Comparison of ENCODE assay signal across 20 mouse cellular contexts in genomic region chr7:100448530-100448929, GRCm38 (mm10). TPM values are rescaled to one million over a fixed set of nuclear protein-coding genes. Genes with fewer than 3 reads are reported as not detected.
DNase-seq lines count a peak whose midpoint lies in the region; ATAC-seq and TF ChIP-seq lines count a peak whose summit lies in the region.
"Had no signal": no experiment of that assay in that cellular context is flagged by ENCODE, and none has a peak within 500 bp of the region (broad histone marks: within the 10 kb centered on the region; RNA-seq: fewer than 3 reads in every experiment).

No protein-coding gene starts in this region.

- 90% methylated on average over 12 of the region's 12 CpGs for WGBS in spleen, adult 2 months
- WGBS in midbrain, embryonic 16.5 days: 92% methylated on average over 12 of the region's 12 CpGs

- TF ChIP-seq CTCF in spleen, adult 2 months (IDR thresholded peaks at IDR 0.05; ENCODE audit: extremely low read depth, insufficient read depth, insufficient read length, insufficient replicate concordance): no peak
- TF ChIP-seq CTCF in MEL (IDR thresholded peaks at IDR 0.05 in 2 of 3, conservative IDR thresholded peaks at IDR 0.05 in 1 of 3; ENCODE audit: control insufficient read depth in 1 of 3, insufficient read depth in 1 of 3, low read depth in 2 of 3, low read length in 3 of 3, poor library complexity in 1 of 3, severe bottlenecking in 1 of 3): no peak

- DNase-seq in spleen, adult 2 months (ENCODE audit: low read depth in 1 of 2, low spot score in 2 of 2): no peak
- DNase-seq in spleen, adult 12 weeks (ENCODE audit: low spot score): no peak
- DNase-seq in MEL (ENCODE audit: low read depth, low spot score): no peak
- no peak for DNase-seq in testis, postnatal 14 days (ENCODE audit: low spot score)
- DNase-seq in right cerebral cortex, postnatal 10 days (ENCODE audit: low spot score in 2 of 2): no peak
- DNase-seq: adrenal gland, postnatal 14 days; cerebellum, adult 11-12 months; cerebellum, adult 9-10 months; cerebellum, postnatal 36 days; gastrocnemius, postnatal 10 days; heart, adult 2 months had no signal

- H3K4me2 ChIP-seq in midbrain, embryonic 16.5 days (ENCODE audit: low read length): no peak overlapping the region
- H3K4me2 ChIP-seq: embryonic facial prominence, embryonic 13.5 days; forebrain, embryonic 12.5 days; heart, embryonic 12.5 days; hindbrain, embryonic 15.5 days had no signal

- TF ChIP-seq EP300 in MEL (IDR thresholded peaks at IDR 0.05; ENCODE audit: low read depth in 1 of 2, low read length in 2 of 2): no peak

- H3K36me3 ChIP-seq in spleen, adult 2 months (ENCODE audit: control insufficient read depth, insufficient read depth, low read length): peaks cover 28% of the 10 kb centered on the region
- peaks cover 0 to 16% of the 10 kb centered on the region in 2 experiments; a peak in 3 of 4 replicates for H3K36me3 ChIP-seq in MEL (ENCODE audit: control insufficient read depth in 1 of 2, insufficient read depth in 2 of 2, low read length in 2 of 2)
- peaks cover 24% of the 10 kb centered on the region for H3K36me3 ChIP-seq in midbrain, embryonic 16.5 days (ENCODE audit: control insufficient read depth, insufficient read depth, low read length)

- no peaks in the 10 kb centered on the region for H3K79me2 ChIP-seq in MEL (ENCODE audit: control insufficient read depth, insufficient read depth, low read length, poor library complexity)

- H3K4me3 ChIP-seq in spleen, adult 2 months (ENCODE audit: extremely low read depth, insufficient read depth, insufficient read length): no peak overlapping the region
- no peak overlapping the region for H3K4me3 ChIP-seq in MEL (ENCODE audit: control insufficient read depth in 1 of 2, insufficient read depth in 1 of 2, low read depth in 2 of 2, low read length in 2 of 2)
- H3K4me3 ChIP-seq in midbrain, embryonic 16.5 days (ENCODE audit: low read depth, low read length): no peak overlapping the region
- H3K4me3 ChIP-seq: embryonic facial prominence, embryonic 13.5 days; forebrain, embryonic 12.5 days; heart, adult 2 months; heart, embryonic 12.5 days; hindbrain, embryonic 10.5 days; hindbrain, embryonic 15.5 days had no signal

- H3K9ac ChIP-seq in MEL (ENCODE audit: control insufficient read depth, low read depth, low read length, poor library complexity, severe bottlenecking): no peak overlapping the region
- no peak overlapping the region for H3K9ac ChIP-seq in midbrain, embryonic 16.5 days (ENCODE audit: low read depth, low read length)
- H3K9ac ChIP-seq: embryonic facial prominence, embryonic 13.5 days; forebrain, embryonic 12.5 days; heart, embryonic 12.5 days; hindbrain, embryonic 15.5 days had no signal

- TF ChIP-seq POLR2A in spleen, adult 2 months (IDR thresholded peaks at IDR 0.05; ENCODE audit: low read depth, low read length): no peak
- TF ChIP-seq POLR2A in MEL (IDR thresholded peaks at IDR 0.05; ENCODE audit: control insufficient read depth in 1 of 2, insufficient read depth in 1 of 2, low read depth in 1 of 2, low read length in 2 of 2, poor library complexity in 1 of 2): no peak

- H3K27ac ChIP-seq in spleen, adult 2 months (ENCODE audit: insufficient read depth, low read length): peak overlapping the region; percentile 50; the same call in 1 of the 2 replicates
- H3K27ac ChIP-seq in MEL (ENCODE audit: control insufficient read depth, low read depth, low read length): peak overlapping the region; percentile 51
- H3K27ac ChIP-seq in midbrain, embryonic 16.5 days (ENCODE audit: low read length): no peak overlapping the region
- H3K27ac ChIP-seq: embryonic facial prominence, embryonic 13.5 days; forebrain, embryonic 12.5 days; heart, adult 2 months; hindbrain, embryonic 10.5 days; hindbrain, embryonic 15.5 days had no signal

- peak; percentile 27 for ATAC-seq in inflammation-experienced regulatory T-cells, adult 6 months
- no peak for ATAC-seq in midbrain, embryonic 16.5 days
- ATAC-seq: forebrain, embryonic 16.5 days had no signal

- H3K9me3 ChIP-seq in MEL (replicated peaks; ENCODE audit: insufficient read depth, low read length): no peaks in the 10 kb centered on the region
- no peaks in the 10 kb centered on the region for H3K9me3 ChIP-seq in midbrain, embryonic 16.5 days (replicated peaks; ENCODE audit: control insufficient read depth, low read length, poor library complexity, severe bottlenecking)
- H3K9me3 ChIP-seq: embryonic facial prominence, embryonic 13.5 days; forebrain, embryonic 12.5 days; heart, embryonic 12.5 days; hindbrain, embryonic 10.5 days; hindbrain, embryonic 15.5 days had no signal

- TF ChIP-seq RAD21 in MEL (IDR thresholded peaks at IDR 0.05; ENCODE audit: low read depth, low read length): no peak

- no peaks in the 10 kb centered on the region for H3K27me3 ChIP-seq in spleen, adult 2 months (ENCODE audit: control insufficient read depth, insufficient read depth, low read length)
- no peaks in the 10 kb centered on the region for H3K27me3 ChIP-seq in MEL (ENCODE audit: control insufficient read depth in 1 of 2, insufficient read depth in 2 of 2, low read length in 2 of 2)
- H3K27me3 ChIP-seq in midbrain, embryonic 16.5 days (ENCODE audit: control insufficient read depth, insufficient read depth, low read depth, low read length): no peaks in the 10 kb centered on the region
- H3K27me3 ChIP-seq: embryonic facial prominence, embryonic 13.5 days; forebrain, embryonic 12.5 days; heart, embryonic 12.5 days; hindbrain, embryonic 15.5 days had no signal

- no peaks in the 10 kb centered on the region for H3K4me1 ChIP-seq in spleen, adult 2 months (ENCODE audit: control insufficient read depth, insufficient read depth, insufficient read length)
- peaks cover 10 to 18% of the 10 kb centered on the region in 2 experiments; a peak in 3 of 4 replicates for H3K4me1 ChIP-seq in MEL (ENCODE audit: control insufficient read depth in 1 of 2, insufficient read depth in 2 of 2, low read length in 2 of 2)
- no peaks in the 10 kb centered on the region for H3K4me1 ChIP-seq in midbrain, embryonic 16.5 days (ENCODE audit: control insufficient read depth, insufficient read depth, low read length)
- H3K4me1 ChIP-seq: embryonic facial prominence, embryonic 13.5 days; forebrain, embryonic 12.5 days; heart, embryonic 12.5 days; hindbrain, embryonic 10.5 days; hindbrain, embryonic 15.5 days had no signal

TF ChIP-seq in MEL, 35 proteins besides CTCF, POLR2A, EP300 and RAD21:
- TF ChIP-seq GABPA (IDR thresholded peaks at IDR 0.05; ENCODE audit: low read depth, low read length) (no peak), TAL1 (IDR thresholded peaks at IDR 0.05; ENCODE audit: low read length) (no peak), MXI1 (IDR thresholded peaks at IDR 0.05; ENCODE audit: low read depth, low read length) (no peak), USF1 (IDR thresholded peaks at IDR 0.05; ENCODE audit: low read depth, low read length) (no peak), ZC3H11A (IDR thresholded peaks at IDR 0.05; ENCODE audit: low read depth, low read length) (no peak), NELFE (IDR thresholded peaks at IDR 0.05; ENCODE audit: low read depth, low read length) (no peak), BHLHE40 (IDR thresholded peaks at IDR 0.05; ENCODE audit: borderline replicate concordance, low read depth, low read length) (no peak), MYC (IDR thresholded peaks at IDR 0.05; ENCODE audit: low read depth, low read length) (no peak), CHD1 (IDR thresholded peaks at IDR 0.05; ENCODE audit: low read depth, low read length) (no peak), GATA1 (IDR thresholded peaks at IDR 0.05; ENCODE audit: low read depth, low read length) (no peak), JUND (IDR thresholded peaks at IDR 0.05; ENCODE audit: low read depth, low read length) (no peak), KAT2A (conservative IDR thresholded peaks at IDR 0.05; ENCODE audit: low read depth, low read length) (no peak; the same call in 1 of the 2 replicates), HCFC1 (IDR thresholded peaks at IDR 0.05; ENCODE audit: low read depth, low read length) (no peak)
TF ChIP-seq in MEL: peak in this region for 0.

RNA-seq across cellular contexts. Expression of gene Ucp3, which starts 24.3 kb away (rescaled TPM):
- 0.77 and 1.3 TPM in 2 replicates for polyA plus RNA-seq in spleen, adult 2 months (2012; rRNA removed)
- 0.10 TPM in 1 of 2 replicates, not detected in the other for total RNA-seq in MEL (2012; rRNA removed)
- not detected for polyA plus RNA-seq in MEL (2012; ENCODE audit: insufficient read depth in 1 of 2, insufficient read length in 2 of 2, low read depth in 1 of 2, low replicate concordance in 2 of 2, missing spikeins in 1 of 2)
- under 1 TPM in 1 of 3 experiments, not detected in 2; 0.55 TPM for polyA plus RNA-seq in inflammation-experienced regulatory T-cells, adult 6 months (2017; shearing (Covaris generic))
- not detected in 2 replicates for polyA plus RNA-seq in midbrain, embryonic 16.5 days (2015; fragmentation: Nextera tagmentation; extraction: Ambion mirVana)
- polyA plus RNA-seq: embryonic facial prominence, embryonic 13.5 days; forebrain, embryonic 12.5 days; forebrain, embryonic 16.5 days; hindbrain, embryonic 15.5 days; intestine, embryonic 14.5 days had no signal

RNA-seq across cellular contexts. Expression of gene Ucp2, which starts 44.6 kb away (rescaled TPM):
- polyA plus RNA-seq in spleen, adult 2 months (2012; rRNA removed): 991 and 1,064 TPM in 2 replicates
- 139 and 156 TPM in 2 replicates for total RNA-seq in MEL (2012; rRNA removed)
- polyA plus RNA-seq in MEL (2012; ENCODE audit: insufficient read depth in 1 of 2, insufficient read length in 2 of 2, low read depth in 1 of 2, low replicate concordance in 2 of 2, missing spikeins in 1 of 2): 100 to 1,000 TPM in 1 of 2 experiments, not detected in 1; 724 TPM
- 1,000 to 10,000 TPM; 1,111 to 1,581 (median 1,117) TPM for polyA plus RNA-seq in inflammation-experienced regulatory T-cells, adult 6 months (2017; shearing (Covaris generic))
- 59.5 and 69.5 TPM in 2 replicates for polyA plus RNA-seq in midbrain, embryonic 16.5 days (2015; fragmentation: Nextera tagmentation; extraction: Ambion mirVana)
